Mouse (Mus musculus): ENCODE measurements around the gene Sec1. TPM values are rescaled to one million over a fixed set of nuclear protein-coding genes. Genes with fewer than 3 reads are reported as not detected.

Gene Sec1
- polyA plus RNA-seq, 1 experiment from 2014 or later, result 0.13 TPM

DNA sequence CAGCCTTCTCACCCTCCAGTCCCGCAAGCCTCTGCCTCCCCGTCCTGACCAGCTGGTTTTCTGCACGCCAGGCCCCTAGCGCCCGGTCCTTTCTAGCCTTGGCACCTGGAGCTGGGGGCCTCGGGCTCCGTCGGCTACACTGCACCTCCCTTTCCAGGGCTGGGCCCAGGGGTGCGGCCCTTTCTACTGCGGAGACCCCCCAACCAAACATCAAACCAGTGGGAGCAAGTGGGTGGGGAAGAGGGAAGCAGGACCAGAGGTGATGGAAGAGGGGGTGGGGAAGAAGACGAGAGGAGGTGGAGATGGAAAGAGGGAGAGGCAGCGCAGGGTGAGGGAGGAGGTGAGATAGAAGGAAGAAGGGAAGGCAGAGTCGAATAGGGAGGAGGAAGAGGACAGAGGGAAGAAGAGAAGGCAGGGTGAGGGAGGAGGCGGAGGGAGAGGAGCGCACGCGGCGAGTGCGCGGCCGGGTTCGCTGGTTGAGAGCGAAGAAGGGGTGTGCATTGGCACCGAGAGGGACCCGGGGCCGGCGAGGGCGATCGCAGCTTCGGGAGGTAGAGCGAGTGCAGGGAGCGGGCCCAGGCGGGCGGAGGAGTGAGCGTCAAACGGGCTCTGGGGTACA lies 5.4 kb upstream of the Sec1 start, which contains the start of gene Car11:
TSS of gene Car11 (plus strand) at position 321 of the 619 bp plus-strand sequence.
- Histone ChIP-seq H3K9ac (ENCODE audit: low read depth, low read length) (peak within 1 kb of the TSS; percentile 23), H3K36me3 (ENCODE audit: insufficient read depth, low read length) (no peaks in the 10 kb centered on the region), H3K4me1 (replicated peaks; ENCODE audit: insufficient read depth, low read length) (peaks cover 7% of the 10 kb centered on the region), H3K4me3 (replicated peaks; ENCODE audit: low read depth, low read length) (peak within 1 kb of the TSS; percentile 25), H3K9me3 (replicated peaks; ENCODE audit: low read length) (no peaks in the 10 kb centered on the region), H3K27ac (no peak within 1 kb of the TSS), H3K27me3 (ENCODE audit: insufficient read depth, low read length) (peaks cover 16% of the 10 kb centered on the region), H3K4me2 (ENCODE audit: low read length) (peak within 1 kb of the TSS; percentile 58)
- WGBS, result 2% methylated on average over 34 of the region's 36 CpGs
- DNase-seq (ENCODE audit: low spot score) (no peak), ATAC-seq (replicated peaks; ENCODE audit: low FRiP score, low read depth) (no peak)
- TF ChIP-seq CTCF (IDR thresholded peaks at IDR 0.05; ENCODE audit: low read depth), result no peak

DNA sequence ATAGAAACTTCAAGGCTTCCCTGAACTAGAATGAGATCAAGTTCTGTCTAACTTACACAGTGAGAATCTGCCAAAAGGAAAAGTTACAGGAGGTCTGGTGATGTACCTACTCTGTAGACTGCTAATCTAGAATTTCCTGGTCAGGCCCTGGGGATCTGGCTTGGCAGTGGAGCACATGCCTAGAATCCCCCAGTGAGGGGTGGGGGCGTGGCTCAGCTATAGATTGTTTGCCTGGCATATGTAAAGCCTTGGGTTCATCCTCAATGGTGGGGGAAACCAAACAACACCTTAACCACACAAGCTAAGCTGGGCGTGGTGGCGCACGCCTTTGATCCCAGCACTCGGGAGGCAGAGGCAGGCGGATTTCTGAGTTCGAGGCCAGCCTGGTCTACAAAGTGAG lies 3.7 kb upstream of the Sec1 start:
- Histone ChIP-seq H3K27me3 (ENCODE audit: insufficient read depth, low read length) (peaks cover 16% of the 10 kb centered on the region), H3K4me3 (replicated peaks; ENCODE audit: low read depth, low read length) (no peak overlapping the region), H3K4me2 (ENCODE audit: low read length) (no peak overlapping the region), H3K4me1 (replicated peaks; ENCODE audit: insufficient read depth, low read length) (peaks cover 7% of the 10 kb centered on the region), H3K36me3 (ENCODE audit: insufficient read depth, low read length) (no peaks in the 10 kb centered on the region), H3K9me3 (replicated peaks; ENCODE audit: low read length) (no peaks in the 10 kb centered on the region), H3K9ac (ENCODE audit: low read depth, low read length) (no peak overlapping the region), H3K27ac (no peak overlapping the region)
- no peak for ATAC-seq (replicated peaks; ENCODE audit: low FRiP score, low read depth)
- WGBS, result 87% methylated on average over 6 of the region's 7 CpGs
- no peak for DNase-seq (ENCODE audit: low spot score)
- no peak for TF ChIP-seq CTCF (IDR thresholded peaks at IDR 0.05; ENCODE audit: low read depth)

DNA sequence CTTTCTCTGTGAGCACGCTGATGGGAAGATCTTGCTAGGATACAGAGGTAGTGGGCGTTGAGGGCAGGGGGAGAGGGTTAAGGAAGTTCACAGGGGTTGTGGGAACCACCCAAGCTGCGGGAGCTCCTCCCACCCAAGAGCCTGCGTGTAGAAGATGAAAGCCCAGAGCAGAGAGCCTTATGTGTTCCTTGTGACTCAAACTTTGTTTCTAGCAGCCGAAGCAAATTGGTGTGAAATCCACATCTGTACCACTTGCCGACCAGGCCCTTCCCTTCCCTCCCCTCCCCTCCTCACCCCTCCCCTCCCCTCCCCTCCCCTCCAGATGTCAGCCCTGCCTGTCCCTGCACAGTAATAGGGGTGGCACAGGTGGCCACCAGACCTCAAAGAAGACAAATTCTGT lies 896 bp upstream of the Sec1 start:
- Histone ChIP-seq H3K4me1 (replicated peaks; ENCODE audit: insufficient read depth, low read length) (peaks cover 3% of the 10 kb centered on the region), H3K9me3 (replicated peaks; ENCODE audit: low read length) (no peaks in the 10 kb centered on the region), H3K4me3 (replicated peaks; ENCODE audit: low read depth, low read length) (no peak overlapping the region), H3K36me3 (ENCODE audit: insufficient read depth, low read length) (no peaks in the 10 kb centered on the region), H3K4me2 (ENCODE audit: low read length) (no peak overlapping the region), H3K27me3 (ENCODE audit: insufficient read depth, low read length) (peaks cover 11% of the 10 kb centered on the region), H3K27ac (no peak overlapping the region), H3K9ac (ENCODE audit: low read depth, low read length) (no peak overlapping the region)
- no peak for TF ChIP-seq CTCF (IDR thresholded peaks at IDR 0.05; ENCODE audit: low read depth)
- WGBS, result 11% methylated on average over 6 of the region's 6 CpGs
- ATAC-seq (replicated peaks; ENCODE audit: low FRiP score, low read depth) (no peak), DNase-seq (ENCODE audit: low spot score) (no peak)

DNA sequence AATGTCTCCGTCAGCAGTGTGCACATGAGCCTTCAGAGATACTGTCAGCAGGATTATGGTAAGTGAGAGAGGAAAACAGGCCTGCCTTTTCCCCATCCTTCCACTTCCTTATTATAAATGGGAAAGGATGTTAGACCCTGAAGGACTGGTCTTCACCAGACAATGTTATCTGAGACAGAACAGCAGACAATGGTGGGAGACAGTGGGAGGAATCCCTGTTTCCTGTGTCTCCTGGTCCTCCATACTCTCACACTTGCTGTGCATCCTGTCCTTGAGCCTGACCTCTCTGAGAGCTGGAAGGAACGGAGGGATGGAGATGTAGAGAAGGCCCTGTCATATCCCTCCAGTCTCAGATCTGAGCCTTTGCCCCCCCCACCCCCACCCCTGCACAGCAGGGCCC lies 1.8 kb downstream of the Sec1 start:
- Histone ChIP-seq H3K4me2 (ENCODE audit: low read length) (no peak overlapping the region), H3K27ac (no peak overlapping the region), H3K9ac (ENCODE audit: low read depth, low read length) (no peak overlapping the region), H3K4me3 (replicated peaks; ENCODE audit: low read depth, low read length) (no peak overlapping the region), H3K36me3 (ENCODE audit: insufficient read depth, low read length) (no peaks in the 10 kb centered on the region), H3K9me3 (replicated peaks; ENCODE audit: low read length) (no peaks in the 10 kb centered on the region), H3K4me1 (replicated peaks; ENCODE audit: insufficient read depth, low read length) (0 out of 2 replicates have a peak, but pooled peaks cover 3% of the 10 kb centered on the region), H3K27me3 (ENCODE audit: insufficient read depth, low read length) (no peaks in the 10 kb centered on the region)
- DNase-seq (ENCODE audit: low spot score), result no peak
- ATAC-seq (replicated peaks; ENCODE audit: low FRiP score, low read depth), result no peak
- WGBS, result 62% methylated on average over 2 of the region's 2 CpGs
- TF ChIP-seq CTCF (IDR thresholded peaks at IDR 0.05; ENCODE audit: low read depth), result no peak

DNA sequence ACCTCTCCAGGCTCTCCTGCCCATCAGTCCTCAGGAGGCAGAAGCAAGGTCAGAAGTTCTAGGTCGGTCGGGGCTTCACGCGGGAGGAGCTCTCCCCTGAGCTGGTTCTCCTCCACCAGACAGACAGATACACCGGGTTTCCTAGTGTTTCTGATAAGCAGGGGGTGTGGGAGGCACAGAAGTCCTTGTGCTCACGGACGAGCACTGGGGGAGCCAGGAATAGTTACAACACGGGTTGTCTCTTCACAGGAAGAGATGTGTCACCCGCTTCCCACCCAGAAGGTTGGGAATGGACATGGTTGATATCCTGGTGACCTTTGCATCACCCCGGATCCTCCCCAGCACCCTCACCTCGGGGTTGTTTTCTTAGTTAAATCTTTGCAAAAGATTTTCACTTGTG lies 4.4 kb downstream of the Sec1 start:
- no peak overlapping the region for H3K4me2 ChIP-seq (ENCODE audit: low read length)
- H3K9ac ChIP-seq (ENCODE audit: low read depth, low read length), result 0 out of 2 replicates have a peak overlapping the region, but pooled peaks have one; percentile 20
- no peak for DNase-seq (ENCODE audit: low spot score)
- WGBS, result 29% methylated on average over 11 of the region's 11 CpGs
- H3K4me1 ChIP-seq (replicated peaks; ENCODE audit: insufficient read depth, low read length), result 0 out of 2 replicates have a peak, but pooled peaks cover 8% of the 10 kb centered on the region
- no peak for TF ChIP-seq CTCF (IDR thresholded peaks at IDR 0.05; ENCODE audit: low read depth)
- no peaks in the 10 kb centered on the region for H3K36me3 ChIP-seq (ENCODE audit: insufficient read depth, low read length)
- no peak overlapping the region for H3K4me3 ChIP-seq (replicated peaks; ENCODE audit: low read depth, low read length)
- no peaks in the 10 kb centered on the region for H3K9me3 ChIP-seq (replicated peaks; ENCODE audit: low read length)
- no peaks in the 10 kb centered on the region for H3K27me3 ChIP-seq (ENCODE audit: insufficient read depth, low read length)
- no peak for ATAC-seq (replicated peaks; ENCODE audit: low FRiP score, low read depth)
- no peak overlapping the region for H3K27ac ChIP-seq

DNA sequence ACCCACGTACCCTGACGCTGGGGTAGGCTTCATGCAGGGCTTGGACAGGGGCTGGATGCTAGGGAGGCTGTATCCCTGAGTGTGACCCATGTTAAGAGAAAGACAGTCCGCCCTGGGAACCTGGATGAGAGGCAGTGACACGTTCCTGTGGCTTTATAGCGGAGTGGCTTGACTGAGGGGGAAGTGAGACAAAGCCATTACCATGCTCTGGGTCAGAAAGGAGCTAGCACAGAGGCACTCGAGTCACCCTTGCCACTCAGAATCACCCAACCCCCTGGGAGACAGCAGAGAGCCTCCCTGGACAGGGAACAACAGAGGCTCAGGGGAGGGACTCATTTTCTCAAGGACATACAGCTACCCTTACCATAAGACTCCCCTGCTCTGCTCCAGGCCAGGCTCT lies 5.1 kb downstream of the Sec1 start:
- Histone ChIP-seq H3K36me3 (ENCODE audit: insufficient read depth, low read length) (no peaks in the 10 kb centered on the region), H3K27me3 (ENCODE audit: insufficient read depth, low read length) (no peaks in the 10 kb centered on the region), H3K4me2 (ENCODE audit: low read length) (no peak overlapping the region), H3K9me3 (replicated peaks; ENCODE audit: low read length) (no peaks in the 10 kb centered on the region), H3K4me1 (replicated peaks; ENCODE audit: insufficient read depth, low read length) (0 out of 2 replicates have a peak, but pooled peaks cover 8% of the 10 kb centered on the region), H3K9ac (ENCODE audit: low read depth, low read length) (no peak overlapping the region), H3K4me3 (replicated peaks; ENCODE audit: low read depth, low read length) (no peak overlapping the region), H3K27ac (no peak overlapping the region)
- WGBS, result 44% methylated on average over 6 of the region's 6 CpGs
- no peak for TF ChIP-seq CTCF (IDR thresholded peaks at IDR 0.05; ENCODE audit: low read depth)
- ATAC-seq (replicated peaks; ENCODE audit: low FRiP score, low read depth) (no peak), DNase-seq (ENCODE audit: low spot score) (no peak)

DNA sequence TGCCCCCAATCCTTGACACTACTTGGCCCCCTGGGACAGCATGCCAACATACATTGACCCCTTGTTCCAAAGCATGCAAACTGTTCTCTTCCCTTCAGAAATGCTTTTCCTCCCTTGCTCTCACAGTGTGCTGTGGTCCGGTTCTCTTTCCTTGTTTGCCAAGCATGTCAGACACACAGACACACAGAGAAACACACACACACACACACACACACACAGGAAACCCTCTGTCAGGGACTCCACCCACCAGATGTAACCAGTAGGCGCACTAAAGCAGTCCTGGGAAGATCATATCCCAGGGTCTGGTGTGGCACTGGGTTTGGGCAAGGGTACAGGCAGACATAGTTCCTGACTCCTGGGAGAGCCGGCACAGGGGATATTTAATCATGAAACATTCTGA lies 7.4 kb downstream of the Sec1 start:
- Histone ChIP-seq H3K4me1 (replicated peaks; ENCODE audit: insufficient read depth, low read length) (peaks cover 16% of the 10 kb centered on the region), H3K27ac (no peak overlapping the region), H3K36me3 (ENCODE audit: insufficient read depth, low read length) (no peaks in the 10 kb centered on the region), H3K27me3 (ENCODE audit: insufficient read depth, low read length) (no peaks in the 10 kb centered on the region), H3K9me3 (replicated peaks; ENCODE audit: low read length) (no peaks in the 10 kb centered on the region), H3K4me2 (ENCODE audit: low read length) (no peak overlapping the region), H3K4me3 (replicated peaks; ENCODE audit: low read depth, low read length) (no peak overlapping the region), H3K9ac (ENCODE audit: low read depth, low read length) (no peak overlapping the region)
- no peak for ATAC-seq (replicated peaks; ENCODE audit: low FRiP score, low read depth)
- WGBS, result 68% methylated on average over 3 of the region's 3 CpGs
- DNase-seq (ENCODE audit: low spot score), result no peak
- TF ChIP-seq CTCF (IDR thresholded peaks at IDR 0.05; ENCODE audit: low read depth), result no peak
